Mouse (Mus musculus): ENCODE measurements around the gene Socs1. TPM values are rescaled to one million over a fixed set of nuclear protein-coding genes. Genes with fewer than 3 reads are reported as not detected.

The Socs1 gene
- polyA plus RNA-seq, 1 experiment from 2014 or later: 1.6 TPM

- TF ChIP-seq CTCF (IDR thresholded peaks at IDR 0.05): no peak
- in situ Hi-C loops (cut with MboI; ENCODE audit: low pct_unique_long_range_greater_than_20kb): no loop called here
- no peak for ATAC-seq
- CTCF ChIA-PET: no interaction called here
- H3K27me3 ChIP-seq: no peaks in the 10 kb centered on the region
- no peak for DNase-seq (ENCODE audit: low read depth, low spot score)
- POLR2A ChIA-PET: no interaction called here
These were observed 49.0 kb downstream of the Socs1 start for GRCm38 (mm10) chr16:10736364-10736763.

- POLR2A ChIA-PET: no interaction called here
- ATAC-seq (no peak), DNase-seq (ENCODE audit: low read depth, low spot score) (no peak)
- H3K27me3 ChIP-seq: no peaks in the 10 kb centered on the region
- CTCF ChIA-PET: no interaction called here
- in situ Hi-C loops (cut with MboI; ENCODE audit: low pct_unique_long_range_greater_than_20kb): no loop called here
- TF ChIP-seq CTCF (IDR thresholded peaks at IDR 0.05): no peak
These were observed 49.6 kb downstream of the Socs1 start for GRCm38 (mm10) chr16:10735781-10736180.

GRCm38 (mm10) chr16:10732421-10732820 lies 52.9 kb downstream of the Socs1 start:
- no peak for DNase-seq (ENCODE audit: low read depth, low spot score)
- no peaks in the 10 kb centered on the region for H3K27me3 ChIP-seq
- no peak for TF ChIP-seq CTCF (IDR thresholded peaks at IDR 0.05)
- POLR2A ChIA-PET: no interaction called here
- in situ Hi-C loops (cut with MboI; ENCODE audit: low pct_unique_long_range_greater_than_20kb): no loop called here
- CTCF ChIA-PET: no interaction called here
- ATAC-seq: no peak

Other genes starting within 250 kb of the Socs1 start
- gene Dexi, start 242.5 kb downstream of the Socs1 start, polyA plus RNA-seq (2021): 23.5 TPM
- gene Clec16a, start 240.2 kb downstream of the Socs1 start, polyA plus RNA-seq (2021): 21.3 TPM
- not detected for gene Tnp2, start 3.1 kb upstream of the Socs1 start, polyA plus RNA-seq (2021)
- not detected for gene Prm3, start 5.4 kb upstream of the Socs1 start, polyA plus RNA-seq (2021)
- gene Prm2, start 10.6 kb upstream of the Socs1 start, polyA plus RNA-seq (2021): not detected
- gene Prm1, start 20.3 kb upstream of the Socs1 start, polyA plus RNA-seq (2021): 0.14 TPM
- not detected for gene Gm11172, start 27.4 kb upstream of the Socs1 start, polyA plus RNA-seq (2021)
- gene Rmi2, start 49.5 kb upstream of the Socs1 start, polyA plus RNA-seq (2021): 1.6 TPM

All from Patski (cell line).